Mouse (Mus musculus): ENCODE data around the gene Flywch2. TPM values are rescaled to one million over a fixed set of nuclear protein-coding genes. Genes with fewer than 3 reads are reported as not detected.

The Flywch2 gene
- polyA plus RNA-seq (2012; rRNA removed), result 46.4 and 59.7 TPM in 2 replicates

GRCm38 (mm10) chr17:23785561-23786471, at the start of gene Flywch2:
Flywch2 (minus strand) TSS chr17:23786081.

GRCm38 (mm10) chr17:23829064-23829619, 43.3 kb upstream of the Flywch2 start, which contains the start of gene Elob:
Elob (minus strand) TSS chr17:23829136.

GRCm38 (mm10) chr17:23790269-23791078, 4.6 kb upstream of the Flywch2 start, which contains the start of gene Srrm2:
Srrm2 (plus strand) TSS chr17:23790532.

GRCm38 (mm10) chr17:23771284-23772218, 14.3 kb downstream of the Flywch2 start, which contains the start of gene Flywch1:
Flywch1 (minus strand) TSS chr17:23771602.

GRCm38 (mm10) chr17:23745301-23746251, 40.3 kb downstream of the Flywch2 start, which contains the start of gene Kremen2:
Kremen2 (minus strand) TSS chr17:23745833.

GRCm38 (mm10) chr17:23740598-23741021, 45.3 kb downstream of the Flywch2 start, which contains the start of gene Paqr4:
Paqr4 (minus strand) TSS chr17:23740867.

Other genes with a start within 250 kb of the Flywch2 start
- 12.9 and 13.4 TPM in 2 replicates for gene Zfp213, start 221.8 kb downstream of the Flywch2 start, polyA plus RNA-seq (2012; rRNA removed)
- gene Zfp13, start 186.6 kb downstream of the Flywch2 start, polyA plus RNA-seq (2012; rRNA removed), result 35.4 and 39.3 TPM in 2 replicates
- gene Zscan10, start 185.2 kb downstream of the Flywch2 start, polyA plus RNA-seq (2012; rRNA removed), result 0.08 and 0.12 TPM in 2 replicates
- 0.87 and 1.0 TPM in 2 replicates for gene Mmp25, start 140.8 kb downstream of the Flywch2 start, polyA plus RNA-seq (2012; rRNA removed)
- gene Bicdl2, start 125.6 kb downstream of the Flywch2 start, polyA plus RNA-seq (2012; rRNA removed), result 0.13 and 0.22 TPM in 2 replicates
- gene Hcfc1r1, start 112.5 kb downstream of the Flywch2 start, polyA plus RNA-seq (2012; rRNA removed), result 86.9 and 88.9 TPM in 2 replicates
- gene Thoc6, start 112.2 kb downstream of the Flywch2 start, polyA plus RNA-seq (2012; rRNA removed), result 28.9 and 33.0 TPM in 2 replicates
- 2.5 and 3.4 TPM in 2 replicates for gene Tnfrsf12a, start 108.6 kb downstream of the Flywch2 start, polyA plus RNA-seq (2012; rRNA removed)
- gene Cldn6, start 106.8 kb downstream of the Flywch2 start, polyA plus RNA-seq (2012; rRNA removed), result 0.54 and 0.72 TPM in 2 replicates
- 0.40 and 0.47 TPM in 2 replicates for gene Cldn9, start 102.1 kb downstream of the Flywch2 start, polyA plus RNA-seq (2012; rRNA removed)
- 0.17 and 0.32 TPM in 2 replicates for gene 1520401A03Rik, start 63.3 kb downstream of the Flywch2 start, polyA plus RNA-seq (2012; rRNA removed)
- gene Pkmyt1, start 59.7 kb downstream of the Flywch2 start, polyA plus RNA-seq (2012; rRNA removed), result 19.8 and 20.8 TPM in 2 replicates
- 33.9 and 34.7 TPM in 2 replicates for gene Paqr4, start 45.2 kb downstream of the Flywch2 start, polyA plus RNA-seq (2012; rRNA removed)
- 1.3 and 1.6 TPM in 2 replicates for gene Kremen2, start 40.2 kb downstream of the Flywch2 start, polyA plus RNA-seq (2012; rRNA removed)
- 80.5 and 83.9 TPM in 2 replicates for gene Flywch1, start 14.5 kb downstream of the Flywch2 start, polyA plus RNA-seq (2012; rRNA removed)
- 446 and 518 TPM in 2 replicates for gene Srrm2, start 4.5 kb upstream of the Flywch2 start, polyA plus RNA-seq (2012; rRNA removed)
- gene Elob, start 43.1 kb upstream of the Flywch2 start, polyA plus RNA-seq (2012; rRNA removed), result 883 and 917 TPM in 2 replicates
- gene Prss33, start 50.0 kb upstream of the Flywch2 start, polyA plus RNA-seq (2012; rRNA removed), result 0.26 and 0.27 TPM in 2 replicates
- gene Prss32, start 57.8 kb upstream of the Flywch2 start, polyA plus RNA-seq (2012; rRNA removed), result 1.6 and 1.8 TPM in 2 replicates
- gene Prss41, start 58.1 kb upstream of the Flywch2 start, polyA plus RNA-seq (2012; rRNA removed), result 1.6 and 1.7 TPM in 2 replicates
- not detected in 2 replicates for gene Prss21, start 82.0 kb upstream of the Flywch2 start, polyA plus RNA-seq (2012; rRNA removed)
- gene Dcpp1, start 94.8 kb upstream of the Flywch2 start, polyA plus RNA-seq (2012; rRNA removed), result not detected in 2 replicates
- not detected in 2 replicates for gene Dcpp2, start 94.8 kb upstream of the Flywch2 start, polyA plus RNA-seq (2012; rRNA removed)
- not detected in 2 replicates for gene Dcpp3, start 131.4 kb upstream of the Flywch2 start, polyA plus RNA-seq (2012; rRNA removed)
- gene Sbp, start 155.6 kb upstream of the Flywch2 start, polyA plus RNA-seq (2012; rRNA removed), result not detected in 2 replicates
- gene Sbpl, start 169.2 kb upstream of the Flywch2 start, polyA plus RNA-seq (2012; rRNA removed), result not detected in 2 replicates
- gene Prss30, start 194.5 kb upstream of the Flywch2 start, polyA plus RNA-seq (2012; rRNA removed), result 0.45 and 0.56 TPM in 2 replicates
- gene Prss22, start 212.0 kb upstream of the Flywch2 start, polyA plus RNA-seq (2012; rRNA removed), result 3.5 TPM in 1 of 2 replicates, not detected in the other

All from central nervous system, embryonic 18 days (tissue).